Mouse (Mus musculus) cerebellum, adult 2 months (tissue): ENCODE data around the gene Hist1h2bc. TPM values are rescaled to one million over a fixed set of nuclear protein-coding genes. Genes with fewer than 3 reads are reported as not detected.
"Not testable (repeated sequence)": the region's sequence is repeated elsewhere in the genome, so short reads cannot be mapped to it uniquely, and the experiment has no call there.

Experiments used
- DNase-seq, 2 experiments: peaks; one replicate each; pipeline ENCODE4 v3.0.0; 2021
- H3K27ac ChIP-seq: fragments of 200-500 bp; 2 replicates; pipeline ENCODE4 v1.5.1; 2012; ENCODE audit warnings: low read length, control low read depth, inconsistent platforms; ENCODE audit not compliant: insufficient read depth
- H3K27me3 ChIP-seq: fragments of 200-500 bp; 2 replicates; pipeline ENCODE4 v1.6.1; 2012; ENCODE audit warnings: inconsistent platforms, mild to moderate bottlenecking, low read length, moderate library complexity; ENCODE audit not compliant: control insufficient read depth, insufficient read depth
- H3K4me1 ChIP-seq: fragments of 200-500 bp; 2 replicates; pipeline ENCODE4 v1.6.1; 2011; ENCODE audit warnings: low read length; ENCODE audit not compliant: control insufficient read depth, insufficient read depth
- H3K4me3 ChIP-seq: fragments of 200-500 bp; replicated peaks from 2 replicates; pipeline ENCODE3; 2011; ENCODE audit warnings: mild to moderate bottlenecking, low read depth, low read length, control low read depth; ENCODE audit not compliant: insufficient read depth
- CTCF ChIP-seq: fragments of 200-500 bp; IDR thresholded peaks from 2 replicates; pipeline ENCODE4 v1.5.1; 2011; ENCODE audit warnings: low read depth, mild to moderate bottlenecking, control low read depth, low read length, moderate library complexity, borderline replicate concordance; ENCODE audit not compliant: insufficient read depth
- POLR2A ChIP-seq: fragments of 200-500 bp; IDR thresholded peaks from 2 replicates; pipeline ENCODE4 v1.6.1; 2011; ENCODE audit warnings: low read length, control low read depth, borderline replicate concordance; ENCODE audit not compliant: insufficient read depth
- WGBS: fragments of 180-500 bp; shearing (Covaris S2); methylation state at CpG from one replicate; pipeline ENCODE4 v1.1.7; 2018; 5-methylcytosine and 5-hydroxymethylcytosine counted together
- polyA plus RNA-seq: library from polyadenylated mRNA; depleted of rRNA; stranded (reverse); fragments of >200 nt; gene quantifications from 2 replicates; pipeline ENCODE4 v1.2.3, GENCODE M21; 2012

The Hist1h2bc gene
- polyA plus RNA-seq, 1 experiment: 109 TPM

- DNase-seq: no peak
- Histone ChIP-seq H3K4me3 (no peak overlapping the region), H3K27ac (no peak overlapping the region), H3K27me3 (no peaks in the 10 kb centered on the region), H3K4me1 (no peaks in the 10 kb centered on the region)
- no peak for TF ChIP-seq CTCF
- no peak for TF ChIP-seq POLR2A
- WGBS: 82% methylated on average over 5 of the region's 5 CpGs
These were observed 32.5 kb downstream of the Hist1h2bc start for GRCm38 (mm10) chr13:23716261-23717042.

GRCm38 (mm10) chr13:23717176-23717575 is 33.2 kb downstream of the Hist1h2bc start:
- Histone ChIP-seq H3K27me3 (no peaks in the 10 kb centered on the region), H3K27ac (no peak overlapping the region), H3K4me1 (no peaks in the 10 kb centered on the region), H3K4me3 (no peak overlapping the region)
- 59% methylated on average over 11 of the region's 11 CpGs for WGBS
- TF ChIP-seq CTCF (no peak), POLR2A (no peak)
- no peak for DNase-seq

GRCm38 (mm10) chr13:23717593-23718245 is 33.7 kb downstream of the Hist1h2bc start:
- H3K4me3 ChIP-seq, H3K4me1 ChIP-seq, H3K27me3 ChIP-seq, DNase-seq, H3K27ac ChIP-seq: not testable (repeated sequence)
- 23% methylated on average over 2 of the region's 2 CpGs for WGBS

GRCm38 (mm10) chr13:23724239-23724638 is 40.2 kb downstream of the Hist1h2bc start:
- no peak for TF ChIP-seq CTCF
- no peak for TF ChIP-seq POLR2A
- Histone ChIP-seq H3K4me1 (no peaks in the 10 kb centered on the region), H3K4me3 (no peak overlapping the region), H3K27ac (no peak overlapping the region), H3K27me3 (no peaks in the 10 kb centered on the region)
- 83% methylated on average over 4 of the region's 4 CpGs for WGBS
- DNase-seq: no peak

DNA sequence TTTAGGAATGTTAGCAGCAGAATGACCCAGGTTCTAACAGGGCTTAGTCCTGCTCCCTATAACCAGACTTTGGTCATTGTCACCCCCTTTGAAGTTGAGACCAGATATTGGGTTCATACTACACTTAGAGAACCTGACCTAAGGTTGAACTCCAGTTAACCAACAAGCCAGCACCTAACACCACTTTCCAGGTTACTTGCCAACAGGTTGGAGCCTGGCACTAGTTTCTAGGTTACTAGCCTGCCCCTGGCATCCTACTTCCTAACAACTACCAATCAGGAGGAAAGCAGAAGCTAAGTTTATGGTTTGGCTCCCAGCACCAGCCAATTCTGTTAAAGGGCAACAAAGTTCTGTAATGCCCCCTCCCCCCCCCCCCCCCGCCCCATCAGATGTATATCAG is 41.2 kb downstream of the Hist1h2bc start:
- no peak overlapping the region for H3K4me3 ChIP-seq
- DNase-seq: no peak
- H3K4me1 ChIP-seq: no peaks in the 10 kb centered on the region
- no peaks in the 10 kb centered on the region for H3K27me3 ChIP-seq
- 22% methylated on average over 1 of the region's 1 CpGs for WGBS
- TF ChIP-seq CTCF (no peak), POLR2A (no peak)
- H3K27ac ChIP-seq: no peak overlapping the region

- H3K27me3 ChIP-seq: no peaks in the 10 kb centered on the region
- no peak for DNase-seq
- TF ChIP-seq POLR2A (no peak), CTCF (no peak)
- H3K4me3 ChIP-seq: no peak overlapping the region
- WGBS: 48% methylated on average over 18 of the region's 18 CpGs
- no peak overlapping the region for H3K27ac ChIP-seq
- H3K4me1 ChIP-seq: no peaks in the 10 kb centered on the region
These were observed 44.6 kb downstream of the Hist1h2bc start for GRCm38 (mm10) chr13:23728472-23729191.

DNA sequence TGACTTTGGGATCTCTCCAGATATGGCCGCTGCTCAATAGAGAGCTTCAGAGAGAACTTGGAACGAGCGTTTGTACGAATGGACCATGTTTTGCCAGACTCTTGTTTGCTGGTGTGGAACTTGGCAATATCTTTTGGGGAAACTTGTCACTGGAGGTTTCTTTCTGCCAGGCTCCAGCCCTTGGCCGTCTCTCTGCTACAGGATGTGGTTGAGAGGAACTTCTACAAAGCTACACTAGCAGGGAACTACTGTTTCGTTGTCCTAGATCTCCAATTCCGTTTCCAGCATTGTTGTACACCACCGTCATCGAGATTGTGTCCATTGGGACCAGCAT is 45.2 kb downstream of the Hist1h2bc start:
- no peak for TF ChIP-seq POLR2A
- no peak for TF ChIP-seq CTCF
- Histone ChIP-seq H3K27ac (no peak overlapping the region), H3K4me3 (no peak overlapping the region), H3K4me1 (no peaks in the 10 kb centered on the region), H3K27me3 (no peaks in the 10 kb centered on the region)
- WGBS: 72% methylated on average over 9 of the region's 9 CpGs
- DNase-seq: no peak

- Histone ChIP-seq H3K4me3 (no peak overlapping the region), H3K27me3 (no peaks in the 10 kb centered on the region), H3K27ac (no peak overlapping the region), H3K4me1 (no peaks in the 10 kb centered on the region)
- DNase-seq: no peak
- TF ChIP-seq CTCF: no peak
- no peak for TF ChIP-seq POLR2A
- WGBS: 95% methylated on average over 5 of the region's 5 CpGs
These were observed 45.7 kb downstream of the Hist1h2bc start for GRCm38 (mm10) chr13:23729706-23730105.
